ENCODE assay signal across 8 mouse cellular contexts in the genomic region with DNA sequence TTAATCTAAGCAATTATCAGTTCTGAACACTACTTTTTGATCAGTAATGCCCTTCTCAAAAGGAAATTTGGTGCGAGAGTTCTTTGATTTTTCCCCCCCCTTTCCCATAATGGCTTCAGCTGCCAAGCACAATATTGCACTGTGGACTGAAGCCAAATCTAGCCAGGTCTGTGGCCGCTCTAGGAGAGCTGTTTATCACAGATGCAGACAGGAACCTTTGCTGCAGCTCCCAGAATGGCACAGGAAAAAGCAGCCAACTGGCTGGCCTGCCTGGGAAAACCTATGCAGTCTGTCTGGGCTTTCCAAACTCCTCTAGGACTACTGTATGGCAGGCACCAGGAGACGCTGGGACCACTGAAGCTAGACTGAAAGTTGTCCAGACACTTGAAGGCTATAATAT.
A peak's percentile ranks its signal among the peaks of the same experiment; 100 is the strongest.
DNase-seq lines count a peak whose midpoint lies in the region.

No protein-coding gene starts in this region.

- peak overlapping the region; percentile 31 for H3K27ac ChIP-seq in heart, embryonic 10.5 days
- H3K27ac ChIP-seq in midbrain, embryonic 10.5 days (replicated peaks), result peak overlapping the region; percentile 91

- no peak overlapping the region for H3K4me3 ChIP-seq in heart, embryonic 10.5 days
- H3K4me3 ChIP-seq in midbrain, embryonic 10.5 days, result no peak overlapping the region

- no peaks in the 10 kb centered on the region for H3K9me3 ChIP-seq in heart, embryonic 10.5 days
- H3K9me3 ChIP-seq in midbrain, embryonic 10.5 days (replicated peaks), result no peaks in the 10 kb centered on the region

- DNase-seq in adrenal gland, adult 2 months, result peak; percentile 50
- DNase-seq in adrenal gland, postnatal 4 days (ENCODE audit: low spot score in 2 of 2), result no peak
- DNase-seq in cerebellum, adult 18-20 months, result peak; percentile 40 to 63
- DNase-seq in heart, embryonic 10.5 days (ENCODE audit: low spot score), result no peak
- DNase-seq in midbrain, embryonic 10.5 days (ENCODE audit: low spot score), result no peak
- DNase-seq in gastrocnemius, postnatal 10 days, result no peak
- DNase-seq in left cerebral cortex, adult 8-10 months (ENCODE audit: low spot score in 2 of 2), result no peak
- DNase-seq in ovary, adult 18-20 months (ENCODE audit: low spot score), result no peak

- H3K36me3 ChIP-seq in heart, embryonic 10.5 days, result no peaks in the 10 kb centered on the region
- no peaks in the 10 kb centered on the region for H3K36me3 ChIP-seq in midbrain, embryonic 10.5 days

- 46% methylated on average over 3 of the region's 3 CpGs for WGBS in heart, embryonic 10.5 days
- 43% methylated on average over 3 of the region's 3 CpGs for WGBS in midbrain, embryonic 10.5 days

- H3K4me1 ChIP-seq in heart, embryonic 10.5 days, result peaks cover 7% of the 10 kb centered on the region; the same call in 1 of the 2 replicates
- H3K4me1 ChIP-seq in midbrain, embryonic 10.5 days, result peaks cover 62% of the 10 kb centered on the region

- no peaks in the 10 kb centered on the region for H3K27me3 ChIP-seq in heart, embryonic 10.5 days (ENCODE audit: insufficient read depth, poor library complexity, severe bottlenecking)
- no peaks in the 10 kb centered on the region for H3K27me3 ChIP-seq in midbrain, embryonic 10.5 days (ENCODE audit: low read depth, poor library complexity, severe bottlenecking)

Comparison
In these comparisons a context has a peak if more than half of its experiments do, and no peak if none do; other contexts are left out.
1. DNase-seq: peak in adrenal gland, adult 2 months (single experiment) and cerebellum, adult 18-20 months (2 of 2); none in adrenal gland, postnatal 4 days (0 of 2), heart, embryonic 10.5 days (single experiment), midbrain, embryonic 10.5 days (single experiment), gastrocnemius, postnatal 10 days (single experiment), left cerebral cortex, adult 8-10 months (0 of 2) and ovary, adult 18-20 months (single experiment).